Mouse (Mus musculus): ENCODE measurements around the gene Cog2. TPM values are rescaled to one million over a fixed set of nuclear protein-coding genes. Genes with fewer than 3 reads are reported as not detected.

The Cog2 gene
- polyA plus RNA-seq (2014; fragmentation: Nextera tagmentation; extraction: Ambion mirVana): 24.6 and 28.4 TPM in 2 replicates

GRCm38 (mm10) chr8:124520249-124521080, at the start of gene Cog2:
TSS of gene Cog2 (plus strand) at chr8:124520767.
- peak within 1 kb of the TSS; percentile 88 for H3K9ac ChIP-seq (ENCODE audit: low read depth, low read length)
- 9% methylated on average over 50 of the region's 50 CpGs for WGBS (ENCODE audit: insufficient replicate concordance)
- no peaks in the 10 kb centered on the region for H3K27me3 ChIP-seq (ENCODE audit: control insufficient read depth, insufficient read depth, low read length)
- H3K36me3 ChIP-seq (ENCODE audit: control insufficient read depth, insufficient read depth, low read length): no peaks in the 10 kb centered on the region
- peak within 1 kb of the TSS; percentile 93 for H3K4me3 ChIP-seq (ENCODE audit: low read depth, low read length)
- H3K27ac ChIP-seq (ENCODE audit: low read depth, low read length): no peak within 1 kb of the TSS; the same call in 1 of the 2 replicates
- no peaks in the 10 kb centered on the region for H3K9me3 ChIP-seq (replicated peaks; ENCODE audit: control insufficient read depth, low read length)
- ATAC-seq (replicated peaks; ENCODE audit: insufficient number of reproducible peaks, low FRiP score, low TSS enrichment): peak; percentile 94
- H3K4me1 ChIP-seq (ENCODE audit: control insufficient read depth, insufficient read depth, low read length): peaks cover 11% of the 10 kb centered on the region
- H3K4me2 ChIP-seq: peak within 1 kb of the TSS; percentile 86

GRCm38 (mm10) chr8:124475690-124476089, 44.9 kb upstream of the Cog2 start:
- no peak for ATAC-seq (replicated peaks; ENCODE audit: insufficient number of reproducible peaks, low FRiP score, low TSS enrichment)
- Histone ChIP-seq H3K36me3 (ENCODE audit: control insufficient read depth, insufficient read depth, low read length) (no peaks in the 10 kb centered on the region), H3K4me3 (ENCODE audit: low read depth, low read length) (no peak overlapping the region), H3K4me1 (ENCODE audit: control insufficient read depth, insufficient read depth, low read length) (no peaks in the 10 kb centered on the region), H3K27me3 (ENCODE audit: control insufficient read depth, insufficient read depth, low read length) (no peaks in the 10 kb centered on the region), H3K4me2 (no peak overlapping the region), H3K27ac (ENCODE audit: low read depth, low read length) (no peak overlapping the region), H3K9ac (ENCODE audit: low read depth, low read length) (no peak overlapping the region), H3K9me3 (replicated peaks; ENCODE audit: control insufficient read depth, low read length) (no peaks in the 10 kb centered on the region)
- 72% methylated on average over 5 of the region's 5 CpGs for WGBS (ENCODE audit: insufficient replicate concordance)

GRCm38 (mm10) chr8:124476701-124477100, 43.9 kb upstream of the Cog2 start:
- Histone ChIP-seq H3K27ac (ENCODE audit: low read depth, low read length) (no peak overlapping the region), H3K9ac (ENCODE audit: low read depth, low read length) (no peak overlapping the region), H3K27me3 (ENCODE audit: control insufficient read depth, insufficient read depth, low read length) (no peaks in the 10 kb centered on the region), H3K4me2 (no peak overlapping the region), H3K9me3 (replicated peaks; ENCODE audit: control insufficient read depth, low read length) (no peaks in the 10 kb centered on the region), H3K4me3 (ENCODE audit: low read depth, low read length) (no peak overlapping the region), H3K36me3 (ENCODE audit: control insufficient read depth, insufficient read depth, low read length) (no peaks in the 10 kb centered on the region), H3K4me1 (ENCODE audit: control insufficient read depth, insufficient read depth, low read length) (no peaks in the 10 kb centered on the region)
- 67% methylated on average over 9 of the region's 9 CpGs for WGBS (ENCODE audit: insufficient replicate concordance)
- no peak for ATAC-seq (replicated peaks; ENCODE audit: insufficient number of reproducible peaks, low FRiP score, low TSS enrichment)

GRCm38 (mm10) chr8:124479251-124479650, 41.3 kb upstream of the Cog2 start:
- no peak overlapping the region for H3K9ac ChIP-seq (ENCODE audit: low read depth, low read length)
- H3K4me1 ChIP-seq (ENCODE audit: control insufficient read depth, insufficient read depth, low read length): no peaks in the 10 kb centered on the region
- no peaks in the 10 kb centered on the region for H3K36me3 ChIP-seq (ENCODE audit: control insufficient read depth, insufficient read depth, low read length)
- no peaks in the 10 kb centered on the region for H3K9me3 ChIP-seq (replicated peaks; ENCODE audit: control insufficient read depth, low read length)
- 75% methylated on average over 3 of the region's 3 CpGs for WGBS (ENCODE audit: insufficient replicate concordance)
- no peak overlapping the region for H3K4me2 ChIP-seq
- no peaks in the 10 kb centered on the region for H3K27me3 ChIP-seq (ENCODE audit: control insufficient read depth, insufficient read depth, low read length)
- no peak for ATAC-seq (replicated peaks; ENCODE audit: insufficient number of reproducible peaks, low FRiP score, low TSS enrichment)
- no peak overlapping the region for H3K27ac ChIP-seq (ENCODE audit: low read depth, low read length)
- no peak overlapping the region for H3K4me3 ChIP-seq (ENCODE audit: low read depth, low read length)

GRCm38 (mm10) chr8:124480321-124480720, 40.2 kb upstream of the Cog2 start:
- Histone ChIP-seq H3K4me2 (no peak overlapping the region), H3K4me1 (ENCODE audit: control insufficient read depth, insufficient read depth, low read length) (no peaks in the 10 kb centered on the region), H3K9ac (ENCODE audit: low read depth, low read length) (no peak overlapping the region), H3K4me3 (ENCODE audit: low read depth, low read length) (no peak overlapping the region), H3K27ac (ENCODE audit: low read depth, low read length) (no peak overlapping the region), H3K9me3 (replicated peaks; ENCODE audit: control insufficient read depth, low read length) (no peaks in the 10 kb centered on the region), H3K27me3 (ENCODE audit: control insufficient read depth, insufficient read depth, low read length) (no peaks in the 10 kb centered on the region), H3K36me3 (ENCODE audit: control insufficient read depth, insufficient read depth, low read length) (no peaks in the 10 kb centered on the region)
- no peak for ATAC-seq (replicated peaks; ENCODE audit: insufficient number of reproducible peaks, low FRiP score, low TSS enrichment)
- 67% methylated on average over 8 of the region's 8 CpGs for WGBS (ENCODE audit: insufficient replicate concordance)

GRCm38 (mm10) chr8:124482790-124483189, 37.8 kb upstream of the Cog2 start:
- no peaks in the 10 kb centered on the region for H3K9me3 ChIP-seq (replicated peaks; ENCODE audit: control insufficient read depth, low read length)
- no peaks in the 10 kb centered on the region for H3K36me3 ChIP-seq (ENCODE audit: control insufficient read depth, insufficient read depth, low read length)
- H3K4me1 ChIP-seq (ENCODE audit: control insufficient read depth, insufficient read depth, low read length): no peaks in the 10 kb centered on the region
- no peak overlapping the region for H3K27ac ChIP-seq (ENCODE audit: low read depth, low read length)
- no peak overlapping the region for H3K4me3 ChIP-seq (ENCODE audit: low read depth, low read length)
- H3K4me2 ChIP-seq: no peak overlapping the region
- 75% methylated on average over 2 of the region's 2 CpGs for WGBS (ENCODE audit: insufficient replicate concordance)
- ATAC-seq (replicated peaks; ENCODE audit: insufficient number of reproducible peaks, low FRiP score, low TSS enrichment): no peak
- H3K27me3 ChIP-seq (ENCODE audit: control insufficient read depth, insufficient read depth, low read length): no peaks in the 10 kb centered on the region
- no peak overlapping the region for H3K9ac ChIP-seq (ENCODE audit: low read depth, low read length)

GRCm38 (mm10) chr8:124483356-124484115, 37.0 kb upstream of the Cog2 start:
- H3K9ac ChIP-seq (ENCODE audit: low read depth, low read length): no peak overlapping the region
- H3K27ac ChIP-seq (ENCODE audit: low read depth, low read length): no peak overlapping the region
- whole genome bisulfite sequencing (ENCODE audit: insufficient replicate concordance): 68% methylated on average over 7 of the region's 7 CpGs
- no peaks in the 10 kb centered on the region for H3K4me1 ChIP-seq (ENCODE audit: control insufficient read depth, insufficient read depth, low read length)
- H3K27me3 ChIP-seq (ENCODE audit: control insufficient read depth, insufficient read depth, low read length): no peaks in the 10 kb centered on the region
- no peak overlapping the region for H3K4me2 ChIP-seq
- ATAC-seq (replicated peaks; ENCODE audit: insufficient number of reproducible peaks, low FRiP score, low TSS enrichment): no peak
- H3K4me3 ChIP-seq (ENCODE audit: low read depth, low read length): no peak overlapping the region
- H3K9me3 ChIP-seq (replicated peaks; ENCODE audit: control insufficient read depth, low read length): no peaks in the 10 kb centered on the region
- no peaks in the 10 kb centered on the region for H3K36me3 ChIP-seq (ENCODE audit: control insufficient read depth, insufficient read depth, low read length)

GRCm38 (mm10) chr8:124489311-124489710, 31.3 kb upstream of the Cog2 start:
- ATAC-seq (replicated peaks; ENCODE audit: insufficient number of reproducible peaks, low FRiP score, low TSS enrichment): no peak
- Histone ChIP-seq H3K4me2 (no peak overlapping the region), H3K27me3 (ENCODE audit: control insufficient read depth, insufficient read depth, low read length) (no peaks in the 10 kb centered on the region), H3K4me3 (ENCODE audit: low read depth, low read length) (no peak overlapping the region), H3K36me3 (ENCODE audit: control insufficient read depth, insufficient read depth, low read length) (no peaks in the 10 kb centered on the region), H3K9ac (ENCODE audit: low read depth, low read length) (no peak overlapping the region), H3K4me1 (ENCODE audit: control insufficient read depth, insufficient read depth, low read length) (no peaks in the 10 kb centered on the region), H3K9me3 (replicated peaks; ENCODE audit: control insufficient read depth, low read length) (no peaks in the 10 kb centered on the region), H3K27ac (ENCODE audit: low read depth, low read length) (no peak overlapping the region)
- 95% methylated on average over 6 of the region's 6 CpGs for WGBS (ENCODE audit: insufficient replicate concordance)

Measured in heart, embryonic 11.5 days (tissue).